Mouse (Mus musculus): ENCODE results near the gene Hlcs. TPM values are rescaled to one million over a fixed set of nuclear protein-coding genes. Genes with fewer than 3 reads are reported as not detected.

Hlcs gene
- polyA plus RNA-seq, 1 experiment: 4.0 TPM

GRCm38 (mm10) chr16:94125172-94125981 lies 188.0 kb downstream of the Hlcs start:
- no peak for DNase-seq (ENCODE audit: low read depth, low spot score)

GRCm38 (mm10) chr16:94123247-94123646 lies 190.1 kb downstream of the Hlcs start:
- DNase-seq (ENCODE audit: low read depth, low spot score): no peak
- 47% methylated on average over 11 of the region's 11 CpGs for WGBS

More at GRCm38 (mm10) chr16:94125172-94125981, 188.0 kb downstream of the Hlcs start:
- 3% methylated on average over 82 of the region's 83 CpGs for WGBS

GRCm38 (mm10) chr16:94122347-94122746 lies 191.0 kb downstream of the Hlcs start:
- no peak for DNase-seq (ENCODE audit: low read depth, low spot score)
- WGBS: 71% methylated on average over 3 of the region's 3 CpGs

- 92% methylated on average over 1 of the region's 1 CpGs for WGBS
- no peak for DNase-seq (ENCODE audit: low read depth, low spot score)
Observed at GRCm38 (mm10) chr16:94118394-94118793, 195.0 kb downstream of the Hlcs start.

- 37% methylated on average over 6 of the region's 6 CpGs for WGBS
- DNase-seq (ENCODE audit: low read depth, low spot score): no peak
Observed at GRCm38 (mm10) chr16:94117333-94117732, 196.0 kb downstream of the Hlcs start.

- WGBS: 43% methylated on average over 9 of the region's 9 CpGs
- DNase-seq (ENCODE audit: low read depth, low spot score): no peak
Observed at GRCm38 (mm10) chr16:94114693-94115092, 198.7 kb downstream of the Hlcs start.

- WGBS: 61% methylated on average over 7 of the region's 7 CpGs
- no peak for DNase-seq (ENCODE audit: low read depth, low spot score)
Observed at GRCm38 (mm10) chr16:94113160-94113559, 200.2 kb downstream of the Hlcs start.

GRCm38 (mm10) chr16:94097724-94098455 lies 215.5 kb downstream of the Hlcs start:
- no peak for DNase-seq (ENCODE audit: low read depth, low spot score)
- WGBS: 12% methylated on average over 12 of the region's 12 CpGs

GRCm38 (mm10) chr16:94096479-94096878 lies 216.9 kb downstream of the Hlcs start:
- no peak for DNase-seq (ENCODE audit: low read depth, low spot score)
- WGBS: 7% methylated on average over 14 of the region's 14 CpGs

GRCm38 (mm10) chr16:94095109-94095822 lies 218.1 kb downstream of the Hlcs start:
- 4% methylated on average over 26 of the region's 26 CpGs for WGBS

GRCm38 (mm10) chr16:94094251-94095108 lies 218.9 kb downstream of the Hlcs start:
- DNase-seq (ENCODE audit: low read depth, low spot score): no peak
- 7% methylated on average over 48 of the region's 48 CpGs for WGBS

More at GRCm38 (mm10) chr16:94095109-94095822, 218.1 kb downstream of the Hlcs start:
- DNase-seq (ENCODE audit: low read depth, low spot score): no peak

- no peak for DNase-seq (ENCODE audit: low read depth, low spot score)
- WGBS: 4% methylated on average over 24 of the region's 24 CpGs
Observed at GRCm38 (mm10) chr16:94093151-94093863, 220.1 kb downstream of the Hlcs start.

GRCm38 (mm10) chr16:94092511-94093150 lies 220.7 kb downstream of the Hlcs start:
- 6% methylated on average over 12 of the region's 12 CpGs for WGBS

GRCm38 (mm10) chr16:94088819-94089692 lies 224.3 kb downstream of the Hlcs start:
- DNase-seq (ENCODE audit: low read depth, low spot score): no peak
- 12% methylated on average over 14 of the region's 14 CpGs for WGBS

More at GRCm38 (mm10) chr16:94092511-94093150, 220.7 kb downstream of the Hlcs start:
- DNase-seq (ENCODE audit: low read depth, low spot score): no peak

GRCm38 (mm10) chr16:94088226-94088748 lies 225.1 kb downstream of the Hlcs start:
- no peak for DNase-seq (ENCODE audit: low read depth, low spot score)
- 11% methylated on average over 11 of the region's 11 CpGs for WGBS

- DNase-seq (ENCODE audit: low read depth, low spot score): no peak
- WGBS: 11% methylated on average over 16 of the region's 16 CpGs
Observed at GRCm38 (mm10) chr16:94087570-94088225, 225.7 kb downstream of the Hlcs start.

Data from large intestine, adult 2 months (tissue).